Mouse (Mus musculus): Measurements from ENCODE around the gene Vmn2r29.

DNA sequence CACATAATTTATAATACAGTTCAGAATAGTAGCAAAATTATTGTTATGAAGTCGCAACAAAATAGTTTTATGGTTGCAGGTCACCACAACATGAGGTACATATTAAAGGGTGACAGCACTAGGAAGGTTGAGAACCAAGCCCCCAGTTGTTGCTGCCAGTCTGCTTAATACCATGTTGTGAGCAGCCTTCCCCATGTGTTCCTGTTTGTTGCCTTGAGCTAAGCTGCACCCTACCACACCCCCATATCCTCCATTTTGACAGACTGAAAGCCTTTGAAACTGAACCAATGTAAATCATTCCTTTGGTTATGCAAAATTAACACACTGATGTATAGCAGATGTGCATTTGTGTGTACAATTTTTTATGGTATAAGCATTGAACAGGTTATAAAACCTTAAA, 61.2 kb downstream of the Vmn2r29 start:
- no peak for TF ChIP-seq POLR2A (IDR thresholded peaks at IDR 0.05; ENCODE audit: insufficient read depth, low read length)
- no peak for TF ChIP-seq CTCF (IDR thresholded peaks at IDR 0.05; ENCODE audit: low read depth, low read length)

All from ES-Bruce4 (cell line).